Mouse (Mus musculus): ENCODE results near the gene Pip4k2b.
"Not testable (repeated sequence)": the region's sequence is repeated elsewhere in the genome, so short reads cannot be mapped to it uniquely, and the experiment has no call there.

The Pip4k2b gene

DNA sequence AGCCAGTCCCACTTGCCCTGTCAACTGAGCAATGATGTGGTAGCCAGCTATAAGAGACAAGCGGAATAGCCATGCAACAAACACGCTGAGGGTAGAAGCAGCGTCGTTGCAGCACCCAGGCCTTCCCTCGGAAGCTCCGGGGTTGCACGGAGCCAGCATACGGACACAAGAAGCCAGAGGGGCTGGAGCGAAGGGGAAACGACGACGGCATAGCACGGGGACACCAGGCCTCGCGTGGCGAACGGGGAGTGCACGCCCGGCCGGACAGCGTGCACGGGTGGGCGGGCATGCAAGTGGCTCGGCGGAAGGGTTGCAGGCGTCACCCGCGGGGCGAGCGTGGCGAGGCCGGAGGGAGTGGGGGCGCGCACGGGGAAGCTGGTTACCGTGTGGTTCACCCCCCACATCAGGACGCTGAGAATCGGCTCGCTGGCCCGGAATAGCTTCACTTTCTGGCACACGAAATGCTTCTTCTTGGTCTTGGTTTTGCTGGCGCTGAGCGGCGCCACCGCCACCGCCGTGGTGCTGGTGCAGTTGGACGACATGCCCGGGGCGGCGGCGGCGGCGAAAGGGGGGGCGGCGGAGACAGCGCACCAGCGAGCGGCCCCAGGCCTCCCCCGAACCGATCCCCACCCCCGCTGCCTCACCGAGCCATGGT, at the start of gene Pip4k2b:
Pip4k2b (minus strand) TSS at position 642 of the 655 bp plus-strand sequence.
- DNase-seq (ENCODE audit: low spot score in 2 of 2): no peak

DNA sequence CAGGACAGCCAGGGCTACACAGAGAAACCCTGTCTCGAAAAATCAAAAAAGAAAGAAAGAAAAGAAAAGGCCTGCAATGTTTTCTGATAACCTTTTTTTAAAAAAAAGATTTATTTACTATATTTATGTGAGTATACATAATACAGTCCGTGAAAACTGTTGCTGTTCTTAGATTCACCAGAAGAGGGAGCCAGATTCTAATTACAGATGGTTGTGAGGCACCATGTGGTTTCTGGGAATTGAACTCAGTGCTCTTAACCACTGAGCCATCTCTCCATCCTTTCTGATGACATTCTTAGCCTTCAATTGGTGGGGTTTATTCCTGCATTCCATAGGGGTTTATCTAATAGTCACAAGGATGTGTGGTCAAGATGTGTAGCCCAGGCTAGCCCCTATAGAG, 48.7 kb upstream of the Pip4k2b start:
- no peak for DNase-seq (ENCODE audit: low spot score in 2 of 2)

GRCm38 (mm10) chr11:97790778-97791438, 46.4 kb upstream of the Pip4k2b start:
- DNase-seq (ENCODE audit: low spot score in 2 of 2): not testable (repeated sequence)

DNA sequence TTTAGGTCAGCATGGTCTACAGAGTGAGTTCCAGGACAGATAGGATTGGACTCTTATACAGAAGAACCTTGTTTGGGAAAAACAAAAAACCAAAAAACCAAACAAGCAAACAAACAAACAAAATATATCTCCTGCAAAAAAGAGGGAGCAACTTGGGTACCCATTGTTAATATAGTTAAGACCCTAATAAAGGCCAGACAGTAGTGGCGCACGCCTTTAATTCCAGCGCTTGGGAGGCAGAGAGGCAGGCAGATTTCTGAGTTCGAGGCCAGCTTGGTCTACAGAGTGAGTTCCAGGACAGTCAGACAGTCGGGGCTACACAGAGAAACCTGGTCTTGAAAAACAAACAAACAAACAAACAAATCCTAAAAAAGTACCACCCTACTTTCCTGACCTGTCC, 45.2 kb upstream of the Pip4k2b start:
- DNase-seq (ENCODE audit: low spot score in 2 of 2): no peak

DNA sequence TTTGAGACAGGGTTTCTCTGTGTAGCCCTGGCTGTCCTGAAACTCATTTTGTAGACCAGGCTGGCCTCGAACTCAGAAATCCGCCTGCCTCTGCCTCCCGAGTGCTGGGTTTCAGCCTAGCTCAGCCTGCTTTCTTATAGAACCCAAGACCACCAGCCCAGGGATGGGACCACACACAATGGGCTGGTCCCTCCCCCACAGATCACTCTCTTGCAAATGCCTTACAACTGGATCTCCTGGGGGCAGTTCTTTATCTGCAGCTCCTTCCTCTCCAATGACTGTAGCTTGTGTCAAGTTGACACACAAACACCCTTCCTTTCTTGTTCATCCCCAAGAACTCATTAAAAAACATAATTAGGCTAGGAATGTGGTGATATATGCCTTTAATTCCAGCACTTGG, 43.5 kb upstream of the Pip4k2b start:
- DNase-seq (ENCODE audit: low spot score in 2 of 2): no peak

- DNase-seq (ENCODE audit: low spot score in 2 of 2): no peak
Measured at GRCm38 (mm10) chr11:97782564-97782895, 38.0 kb upstream of the Pip4k2b start.

DNA sequence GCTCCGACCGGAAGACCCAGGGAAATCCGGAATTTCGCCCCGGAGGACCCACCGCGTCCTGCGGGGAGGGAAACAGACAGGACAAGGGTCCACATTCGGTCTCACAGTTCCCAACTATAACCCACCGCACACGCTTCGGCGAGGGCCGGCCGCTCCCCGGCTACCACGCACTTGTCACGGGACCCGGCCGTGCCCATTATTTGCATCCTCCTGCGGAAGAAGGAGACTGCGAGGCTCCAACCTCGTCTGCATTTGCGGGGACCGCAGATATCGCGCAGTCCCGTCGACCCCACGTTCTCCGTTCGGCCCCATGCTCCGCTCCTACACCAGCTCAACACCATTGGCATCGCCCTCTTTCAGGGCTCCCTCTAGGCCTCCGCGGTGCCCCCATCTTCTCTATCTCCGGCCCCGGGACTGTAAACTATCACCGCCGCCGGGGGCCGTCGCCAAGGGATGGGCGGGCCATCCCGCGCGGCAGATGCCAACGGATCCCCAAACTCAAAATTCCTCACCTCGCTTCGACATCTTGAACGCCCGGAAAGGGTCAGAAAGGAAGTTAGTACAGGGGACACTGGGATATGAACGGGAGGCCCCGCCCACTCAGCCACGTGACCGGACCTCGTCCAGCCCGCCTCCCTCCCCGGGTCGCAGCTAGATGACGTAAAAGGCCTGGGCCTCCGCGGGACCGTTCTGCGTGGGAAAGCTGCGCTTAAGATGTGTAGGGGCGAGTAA, 37.5 kb upstream of the Pip4k2b start, which contains the start of gene Rpl23:
Rpl23 (minus strand) TSS at position 606 of the 732 bp plus-strand sequence.
- peak; percentile 98 to 100 for DNase-seq (ENCODE audit: low spot score in 2 of 2)

DNA sequence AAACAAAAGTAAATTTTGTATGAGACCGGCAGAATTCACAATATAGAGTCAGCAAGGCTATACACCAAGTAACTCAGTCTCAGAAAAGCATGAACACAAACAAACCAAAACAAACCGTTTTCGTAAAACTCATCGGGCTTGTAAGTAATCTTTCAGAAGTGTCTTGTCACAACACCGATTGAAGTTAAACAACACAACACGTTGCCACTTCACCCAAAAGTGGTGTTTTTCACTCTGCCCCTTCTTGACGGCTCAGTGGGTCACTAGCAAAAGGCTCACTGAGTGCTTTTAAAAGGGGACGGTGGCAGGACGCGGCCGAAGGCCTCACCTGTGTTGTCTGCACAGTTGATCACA, 37.0 kb upstream of the Pip4k2b start:
- no peak for DNase-seq (ENCODE audit: low spot score in 2 of 2)

DNA sequence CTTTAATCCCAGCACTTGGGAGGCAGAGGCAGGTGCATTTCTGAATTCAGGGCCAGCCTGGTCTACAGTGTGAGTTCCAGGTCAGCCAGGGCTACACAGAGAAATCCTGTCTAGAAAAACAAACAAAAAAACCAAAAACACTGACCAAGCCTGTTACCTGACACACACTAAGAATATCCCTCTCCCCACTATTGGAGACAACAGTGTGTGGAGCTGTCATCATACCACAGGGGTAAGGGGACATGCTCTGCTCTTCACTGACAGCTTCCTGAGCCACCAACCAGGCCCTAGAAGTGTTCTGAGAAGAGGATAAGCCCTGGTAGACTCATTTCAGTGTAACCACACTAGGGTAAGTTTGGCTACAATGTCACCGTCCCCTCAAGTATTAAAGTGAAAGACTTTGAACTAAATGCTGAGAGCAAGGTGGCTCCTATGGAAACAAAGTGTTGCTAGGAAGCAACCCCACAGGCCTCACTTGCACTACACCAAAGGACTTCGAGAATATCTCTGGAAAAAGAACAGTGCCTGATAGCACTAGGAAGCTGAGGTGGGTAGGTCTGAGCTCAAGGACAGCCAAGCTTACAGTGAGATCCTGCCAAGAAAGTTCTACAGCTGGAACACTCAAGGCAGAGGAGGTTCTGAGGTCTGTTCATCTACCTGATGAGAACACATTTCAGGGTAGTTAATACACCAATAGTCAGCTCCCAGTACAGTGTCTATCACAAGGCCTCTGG, 35.6 kb upstream of the Pip4k2b start:
- no peak for DNase-seq (ENCODE audit: low spot score in 2 of 2)

- no peak for DNase-seq (ENCODE audit: low spot score in 2 of 2)
Measured at GRCm38 (mm10) chr11:97778918-97779317, 34.4 kb upstream of the Pip4k2b start.

DNA sequence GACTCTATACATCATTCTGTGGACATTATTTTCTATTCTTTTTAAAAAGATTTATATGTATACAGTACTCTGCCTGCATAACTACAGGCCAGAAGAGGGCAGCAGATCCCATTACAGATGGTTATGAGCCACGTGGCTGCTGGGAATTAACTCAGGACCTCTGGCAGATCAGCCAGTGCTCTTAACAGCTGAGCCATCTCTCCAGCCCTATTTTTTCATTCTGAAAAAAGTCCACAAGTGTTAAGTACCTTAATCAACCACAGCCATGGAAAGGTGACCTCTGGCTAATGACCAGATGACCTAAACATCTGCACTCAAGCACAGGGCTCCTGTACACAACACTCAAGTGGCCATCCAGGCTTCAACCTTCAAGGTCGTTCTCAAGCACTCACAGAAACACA, 32.6 kb upstream of the Pip4k2b start:
- DNase-seq (ENCODE audit: low spot score in 2 of 2): no peak

- no peak for DNase-seq (ENCODE audit: low spot score in 2 of 2)
Measured at GRCm38 (mm10) chr11:97776497-97777128, 32.1 kb upstream of the Pip4k2b start.

- no peak for DNase-seq (ENCODE audit: low spot score in 2 of 2)
Measured at GRCm38 (mm10) chr11:97775808-97776496, 31.4 kb upstream of the Pip4k2b start, which contains the start of gene 1700001P01Rik. TSS of gene 1700001P01Rik (minus strand) at chr11:97775918.

DNA sequence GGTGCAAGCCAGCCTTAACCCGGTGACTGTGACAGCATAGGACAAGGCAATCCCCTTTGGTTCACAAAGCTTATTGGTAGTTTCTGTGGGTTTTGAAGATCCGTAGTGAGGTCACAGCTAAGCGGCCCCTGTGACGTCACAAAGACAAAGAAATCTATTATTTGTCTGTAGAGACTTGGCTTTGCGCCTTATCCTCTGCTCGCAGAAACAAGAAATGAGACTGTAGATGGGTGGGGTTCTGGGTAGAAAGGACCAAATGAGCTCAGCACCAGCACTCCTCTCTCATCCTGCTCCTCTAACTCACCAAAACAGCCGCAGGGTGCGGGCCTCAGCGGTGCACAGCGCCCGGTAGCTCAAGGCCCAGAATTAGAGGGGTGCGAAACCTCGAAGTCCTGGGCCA, 30.7 kb upstream of the Pip4k2b start:
- no peak for DNase-seq (ENCODE audit: low spot score in 2 of 2)

DNA sequence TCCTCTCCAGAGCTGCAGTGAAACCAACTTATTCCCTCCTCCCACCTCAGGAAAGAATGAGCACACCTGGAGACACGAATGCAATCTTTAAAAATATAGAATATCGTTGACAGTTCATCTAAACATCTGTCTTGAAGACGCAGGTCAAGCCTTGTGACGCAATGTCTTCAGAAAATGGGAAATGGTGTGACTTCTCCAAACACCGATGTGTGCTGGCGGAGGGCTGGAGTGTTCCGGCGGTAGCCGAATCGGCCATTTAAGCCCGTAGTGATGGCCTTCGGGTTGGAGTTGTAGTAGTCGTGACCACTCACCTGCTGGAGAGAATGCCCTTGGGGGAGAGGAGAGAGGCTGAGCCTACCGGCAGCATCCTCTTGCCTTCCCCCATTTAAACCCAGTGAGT, 26.9 kb upstream of the Pip4k2b start:
- no peak for DNase-seq (ENCODE audit: low spot score in 2 of 2)

DNA sequence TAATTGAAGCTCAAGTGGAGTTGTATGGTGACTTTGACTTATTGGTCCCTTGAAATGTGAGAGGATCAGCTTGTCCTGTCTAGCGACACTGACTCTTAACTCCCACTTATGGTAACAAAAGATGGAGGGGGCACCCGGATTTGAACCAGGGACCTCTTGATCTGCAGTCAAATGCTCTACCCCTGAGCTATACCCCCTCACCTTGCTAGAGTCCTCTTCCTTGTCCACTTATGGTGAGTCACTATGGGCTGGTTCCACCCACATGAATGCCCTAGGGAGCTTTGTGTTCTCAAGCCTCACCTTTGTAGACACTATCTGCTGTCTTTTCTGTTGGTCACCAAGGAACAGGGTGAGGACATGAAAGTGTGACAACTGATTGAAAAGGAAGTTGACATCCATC, 25.2 kb upstream of the Pip4k2b start:
- DNase-seq (ENCODE audit: low spot score in 2 of 2): peak in 1 of 2 experiments; percentile 28

DNA sequence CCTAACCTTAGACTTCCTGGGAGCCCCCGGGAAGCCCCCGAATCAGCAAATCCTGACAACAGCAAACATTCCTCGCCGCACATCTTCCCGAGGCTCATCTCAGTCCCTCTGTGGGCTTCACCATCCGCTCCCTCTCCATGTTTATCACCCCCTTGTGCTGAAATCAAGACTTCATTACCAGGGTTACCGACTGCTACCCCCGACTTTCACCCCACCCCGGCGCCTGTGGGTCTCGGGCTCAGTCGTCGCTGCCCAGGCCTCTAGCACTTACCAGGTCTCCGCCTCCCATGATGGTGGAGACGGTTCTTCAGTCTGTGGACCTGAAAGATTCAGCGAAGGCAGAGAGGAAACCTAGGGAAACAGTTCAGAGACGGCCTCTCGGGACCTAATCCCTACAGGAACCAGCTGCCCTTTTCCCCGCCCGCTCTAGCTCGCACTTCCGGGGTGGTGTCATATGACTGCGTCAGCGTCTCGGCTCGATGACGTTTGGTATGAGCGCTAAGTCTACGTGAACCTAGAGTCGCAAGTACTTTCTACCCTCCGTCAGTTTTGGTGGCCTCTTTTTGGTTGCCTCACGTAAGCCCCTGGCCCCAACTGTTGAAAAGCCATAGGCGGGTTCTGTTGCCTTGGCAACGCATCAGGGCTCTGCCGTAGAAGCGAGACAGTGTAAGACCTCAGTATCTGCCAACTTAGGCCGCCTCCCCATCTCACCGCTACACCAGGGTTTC, 21.8 kb upstream of the Pip4k2b start, which contains the start of gene Cwc25:
Cwc25 (minus strand) TSS at position 403 of the 728 bp plus-strand sequence.
- peak; percentile 88 to 95 for DNase-seq (ENCODE audit: low spot score in 2 of 2)

- no peak for DNase-seq (ENCODE audit: low spot score in 2 of 2)
Measured at GRCm38 (mm10) chr11:97761638-97762037, 17.1 kb upstream of the Pip4k2b start.

- no peak for DNase-seq (ENCODE audit: low spot score in 2 of 2)
Measured at GRCm38 (mm10) chr11:97758942-97759341, 14.4 kb upstream of the Pip4k2b start.

DNA sequence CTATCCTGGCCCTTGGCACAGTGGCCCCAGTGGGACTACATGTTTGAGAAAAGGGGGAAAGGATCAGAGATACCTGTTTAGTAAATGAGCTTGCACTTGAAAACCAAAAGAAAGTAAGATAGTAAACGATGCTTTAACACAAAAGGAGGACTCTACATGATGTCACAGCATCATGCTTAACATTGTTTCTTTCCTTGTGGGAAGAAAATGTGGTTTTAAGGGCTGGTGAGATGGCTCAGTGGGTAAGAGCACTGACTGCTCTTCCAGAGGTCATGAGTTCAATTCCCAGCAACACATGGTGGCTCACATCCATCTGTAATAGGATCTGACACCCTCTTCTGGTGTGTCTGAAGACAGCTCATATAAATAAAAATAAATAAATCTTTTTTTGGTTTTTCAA, 13.6 kb upstream of the Pip4k2b start:
- DNase-seq (ENCODE audit: low spot score in 2 of 2): no peak

Data from urinary bladder, postnatal 4 days (tissue).